Mouse (Mus musculus) heart, postnatal 0 days (tissue): ENCODE measurements around the gene Dolpp1. TPM values are rescaled to one million over a fixed set of nuclear protein-coding genes. Genes with fewer than 3 reads are reported as not detected.

ENCODE experiments used
- ATAC-seq: fragments of 200-750 bp; cut with Nextera tagmentation; 2 replicates; pipeline ENCODE4 v1.8.0; 2017; ENCODE audit warnings: low read depth, moderate number of reproducible peaks, moderate library complexity; ENCODE audit not compliant: insufficient read depth
- DNase-seq: peaks from one replicate; pipeline ENCODE4 v3.0.0-alpha.2; 2016; ENCODE audit warnings: low spot score
- H3K27ac ChIP-seq: fragments of 300-500 bp; sonication (generic); 2 replicates; pipeline ENCODE4 v1.5.1; 2014; ENCODE audit warnings: low read depth, mild to moderate bottlenecking
- H3K27me3 ChIP-seq: fragments of 300-500 bp; sonication (generic); 2 replicates; pipeline ENCODE4 v1.6.1; 2014; ENCODE audit warnings: low read length, mixed read lengths; ENCODE audit not compliant: control insufficient read depth, insufficient read depth
- H3K36me3 ChIP-seq: fragments of 300-500 bp; sonication (generic); replicated peaks from 2 replicates; pipeline ENCODE4 v1.6.1; 2014; ENCODE audit warnings: low read length, mixed read lengths; ENCODE audit not compliant: control insufficient read depth, insufficient read depth
- H3K4me1 ChIP-seq: fragments of 300-500 bp; sonication (generic); 2 replicates; pipeline ENCODE4 v1.6.1; 2014; ENCODE audit warnings: antibody characterized with exemption; ENCODE audit not compliant: control insufficient read depth, insufficient read depth
- H3K4me2 ChIP-seq: fragments of 300-500 bp; sonication (generic); 2 replicates; pipeline ENCODE4 v1.6.1; 2014; ENCODE audit warnings: low read depth, mild to moderate bottlenecking, low read length, moderate library complexity
- H3K4me3 ChIP-seq: fragments of 300-500 bp; sonication (generic); 2 replicates; pipeline ENCODE4 v1.5.1; 2014; ENCODE audit warnings: low read depth, low read length
- H3K9ac ChIP-seq: fragments of 300-500 bp; sonication (generic); replicated peaks from 2 replicates; pipeline ENCODE4 v1.6.1; 2014; ENCODE audit warnings: low read depth, low read length, mixed read lengths
- H3K9me3 ChIP-seq: fragments of 300-500 bp; sonication (generic); replicated peaks from 2 replicates; pipeline ENCODE4 v1.6.1; 2016; ENCODE audit warnings: low read length; ENCODE audit not compliant: control insufficient read depth
- CTCF ChIP-seq: IDR thresholded peaks from 2 replicates; pipeline ENCODE4 v1.5.1; 2016; ENCODE audit warnings: antibody characterized with exemption, control low read depth, low read depth
- EP300 ChIP-seq: IDR thresholded peaks from 2 replicates; pipeline ENCODE4 v1.6.1; 2016; ENCODE audit warnings: antibody characterized with exemption, low read depth
- WGBS: fragments of 180-500 bp; shearing (Covaris S2); extraction: QIAGEN DNeasy Blood & Tissue Kit; methylation state at CpG from one replicate; pipeline ENCODE4 v1.1.7; 2014; 5-methylcytosine and 5-hydroxymethylcytosine counted together
- polyA plus RNA-seq: library from polyadenylated mRNA; unstranded; fragments of >200 nt; fragmentation: Nextera tagmentation; extraction: Ambion mirVana; gene quantifications from 2 replicates; pipeline ENCODE4 v1.2.1, GENCODE M21; 2015
- total RNA-seq: library from RNA; depleted of rRNA; stranded (reverse); fragments of >200 nt; gene quantifications from 2 replicates; pipeline ENCODE4 v1.2.3, GENCODE M21; 2014; ENCODE audit warnings: low replicate concordance

Gene Dolpp1
- total and polyA plus RNA-seq, 2 experiments from 2014 or later, result 15.0 to 56.4 TPM

DNA sequence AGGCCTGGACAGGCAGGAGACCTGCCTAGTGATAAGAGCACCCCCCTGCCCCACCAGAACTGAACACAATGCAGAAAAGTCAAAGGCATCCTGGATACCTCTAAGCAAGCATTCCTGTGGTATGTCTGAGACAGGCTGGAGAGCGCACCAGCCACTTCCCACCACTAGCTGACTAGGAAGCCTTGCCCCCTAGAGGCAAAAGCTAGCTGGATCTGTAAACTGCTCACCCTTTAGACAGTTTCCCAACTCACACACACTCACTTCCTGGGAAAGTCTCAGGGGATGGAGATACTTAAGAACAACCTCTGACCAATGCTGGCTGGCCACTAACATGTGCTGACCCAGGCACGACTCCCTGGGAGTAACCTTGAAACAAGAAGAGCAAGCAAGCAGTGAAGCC is 40.9 kb upstream of the Dolpp1 start:
- H3K27ac ChIP-seq, result no peak overlapping the region
- no peak overlapping the region for H3K4me3 ChIP-seq
- no peaks in the 10 kb centered on the region for H3K9me3 ChIP-seq
- no peak overlapping the region for H3K4me2 ChIP-seq
- 0 out of 2 replicates have a peak, but pooled peaks cover under 1% of the 10 kb centered on the region for H3K4me1 ChIP-seq
- ATAC-seq (no peak), DNase-seq (peak; percentile 37)
- H3K27me3 ChIP-seq, result no peaks in the 10 kb centered on the region
- TF ChIP-seq CTCF, result peak; percentile 42
- no peak for TF ChIP-seq EP300
- no peak overlapping the region for H3K9ac ChIP-seq
- peaks cover 69% of the 10 kb centered on the region for H3K36me3 ChIP-seq
- WGBS, result 45% methylated on average over 2 of the region's 2 CpGs

DNA sequence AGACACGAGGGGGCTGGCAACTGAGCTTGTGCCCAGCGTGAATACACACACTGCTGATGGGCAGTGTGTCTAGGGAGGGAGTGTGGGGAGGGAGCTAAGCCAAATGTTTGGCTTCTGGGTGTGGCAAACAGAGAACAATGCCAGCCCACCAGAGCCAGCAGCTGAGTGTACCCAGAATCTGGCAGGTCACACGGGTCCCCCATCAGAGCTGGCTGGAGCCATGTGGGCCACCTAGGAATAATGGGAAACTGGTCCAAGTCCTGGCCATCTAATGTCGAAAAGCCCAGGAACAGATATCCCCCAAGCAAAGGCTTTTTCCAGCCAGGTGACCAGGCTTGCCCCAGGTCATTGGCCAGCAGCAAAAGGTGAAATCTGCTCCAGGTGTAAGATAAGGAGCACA is 36.2 kb upstream of the Dolpp1 start:
- WGBS, result 55% methylated on average over 4 of the region's 4 CpGs
- H3K9ac ChIP-seq, result no peak overlapping the region

DNA sequence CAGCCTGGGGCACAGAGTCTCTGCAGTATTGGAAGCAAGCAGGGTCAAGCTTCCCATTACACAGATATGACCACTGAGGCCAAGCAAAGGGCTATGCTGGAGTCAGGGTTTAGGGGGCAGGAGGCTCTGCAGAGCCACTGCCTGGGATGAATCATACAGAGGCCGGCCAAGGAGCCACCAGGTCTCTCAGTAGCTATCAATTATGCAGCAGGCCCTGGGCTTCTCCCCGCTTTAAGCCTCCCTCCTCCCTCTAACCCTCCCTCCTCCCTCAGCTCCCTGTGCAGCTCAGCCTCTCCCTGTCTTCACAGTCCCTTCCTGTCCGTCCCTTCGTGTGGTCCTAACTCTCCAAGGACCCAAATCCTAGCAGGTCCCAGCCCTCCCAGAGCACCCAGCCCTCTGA is 35.8 kb upstream of the Dolpp1 start:
- H3K4me1 ChIP-seq, result peaks cover 26% of the 10 kb centered on the region
- DNase-seq (no peak), ATAC-seq (no peak)
- no peak overlapping the region for H3K27ac ChIP-seq
- H3K9me3 ChIP-seq, result no peaks in the 10 kb centered on the region
- WGBS, result 41% methylated on average over 4 of the region's 4 CpGs
- no peak overlapping the region for H3K4me3 ChIP-seq
- no peak for TF ChIP-seq CTCF
- TF ChIP-seq EP300, result no peak
- peaks cover 32% of the 10 kb centered on the region for H3K36me3 ChIP-seq
- no peak overlapping the region for H3K4me2 ChIP-seq
- no peaks in the 10 kb centered on the region for H3K27me3 ChIP-seq
- no peak overlapping the region for H3K9ac ChIP-seq

More for the DNA sequence above, 36.2 kb upstream of the Dolpp1 start:
- Histone ChIP-seq H3K27me3 (no peaks in the 10 kb centered on the region), H3K9me3 (no peaks in the 10 kb centered on the region), H3K36me3 (peaks cover 32% of the 10 kb centered on the region), H3K4me2 (no peak overlapping the region), H3K27ac (no peak overlapping the region), H3K4me3 (no peak overlapping the region), H3K4me1 (peaks cover 26% of the 10 kb centered on the region)
- ATAC-seq (no peak), DNase-seq (no peak)
- TF ChIP-seq CTCF (no peak), EP300 (no peak)

DNA sequence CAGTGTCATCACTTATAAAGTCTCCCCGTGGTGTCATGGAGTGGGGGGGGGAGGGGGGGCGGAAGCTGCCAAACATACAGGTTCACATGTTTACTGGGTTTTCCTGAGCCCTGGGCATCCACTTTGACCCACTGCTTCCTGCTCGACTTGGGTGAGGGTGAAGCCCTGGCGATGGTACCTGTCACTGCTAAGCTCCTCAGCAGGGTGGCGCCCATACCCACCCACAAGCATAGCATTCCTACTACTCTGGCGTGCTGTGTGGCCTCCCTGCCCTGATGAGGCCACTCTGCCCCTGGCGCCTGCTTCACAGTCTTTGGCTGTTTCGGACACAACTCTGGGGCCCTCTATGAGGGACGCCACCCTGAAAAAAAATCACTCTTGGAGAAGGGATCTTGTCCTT is 35.1 kb upstream of the Dolpp1 start:
- Histone ChIP-seq H3K9me3 (no peaks in the 10 kb centered on the region), H3K27ac (peak overlapping the region; percentile 84; the same call in 1 of the 2 replicates), H3K9ac (no peak overlapping the region; the same call in 1 of the 2 replicates), H3K4me2 (no peak overlapping the region), H3K4me1 (peaks cover 26% of the 10 kb centered on the region), H3K36me3 (peaks cover 32% of the 10 kb centered on the region), H3K27me3 (no peaks in the 10 kb centered on the region), H3K4me3 (no peak overlapping the region)
- TF ChIP-seq CTCF (no peak), EP300 (no peak)
- ATAC-seq (no peak), DNase-seq (no peak)
- WGBS, result 46% methylated on average over 9 of the region's 9 CpGs

DNA sequence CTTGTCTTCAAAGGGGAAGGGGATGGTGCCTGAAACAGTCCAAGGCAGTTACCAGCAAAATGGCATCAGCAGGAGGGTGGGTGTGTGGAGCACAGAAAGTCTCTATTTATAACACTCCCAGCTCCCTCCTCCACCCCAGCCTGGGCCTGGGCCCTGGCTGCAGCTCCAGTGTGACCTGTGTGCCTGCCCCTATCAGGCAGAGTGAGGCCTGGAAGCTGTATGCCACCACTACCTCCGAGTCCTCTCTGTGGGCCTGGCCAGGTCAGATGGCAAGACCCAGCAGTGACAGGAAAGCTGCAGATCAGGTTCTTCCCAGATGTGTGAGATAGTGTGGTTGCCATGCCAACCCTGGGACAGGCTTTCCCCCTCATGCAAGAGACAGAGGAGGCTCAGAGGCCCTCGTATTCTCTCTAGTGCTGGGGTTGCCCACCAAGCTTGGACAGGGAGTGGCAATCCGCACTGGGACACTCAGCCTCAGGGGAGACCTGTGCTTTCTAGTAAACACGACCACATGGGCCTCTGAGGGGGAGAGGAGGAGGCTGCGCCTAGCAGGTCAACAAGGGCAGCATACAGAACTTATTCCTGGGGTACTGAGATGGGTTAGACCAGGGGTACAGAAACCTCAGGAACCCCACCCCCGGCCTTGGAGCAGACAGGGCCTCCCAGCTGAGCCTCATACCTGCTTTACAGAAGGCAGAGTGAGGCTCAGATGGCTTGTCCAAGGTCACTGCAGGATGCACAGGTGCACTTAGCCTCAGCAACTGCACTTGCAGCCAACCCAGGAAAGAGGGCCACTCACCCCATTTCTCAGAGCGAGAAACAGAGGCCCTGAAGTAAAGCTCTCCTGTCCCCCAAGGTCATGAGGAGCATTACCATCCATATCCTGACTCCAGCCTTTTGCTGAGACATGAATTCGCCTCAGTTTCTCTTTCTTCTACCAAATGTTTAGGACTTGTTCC is 34.2 kb upstream of the Dolpp1 start:
- no peak for DNase-seq

More for the DNA sequence above, 34.2 kb upstream of the Dolpp1 start:
- Histone ChIP-seq H3K9me3 (no peaks in the 10 kb centered on the region), H3K27ac (peak overlapping the region; percentile 84), H3K4me2 (peak overlapping the region; percentile 89), H3K27me3 (no peaks in the 10 kb centered on the region), H3K9ac (peak overlapping the region; percentile 65), H3K36me3 (peaks cover 24% of the 10 kb centered on the region), H3K4me3 (peak overlapping the region; percentile 84), H3K4me1 (peaks cover 26% of the 10 kb centered on the region)
- ATAC-seq, result peak; percentile 40; the same call in 1 of the 2 replicates
- TF ChIP-seq EP300, result no peak
- 37% methylated on average over 8 of the region's 8 CpGs for WGBS
